Mouse (Mus musculus): ENCODE measurements around the gene Tulp1. TPM values are rescaled to one million over a fixed set of nuclear protein-coding genes. Genes with fewer than 3 reads are reported as not detected.
"Not testable (repeated sequence)": the region's sequence is repeated elsewhere in the genome, so short reads cannot be mapped to it uniquely, and the experiment has no call there.

Tulp1 gene
- polyA plus RNA-seq, 1 experiment from 2014 or later, result 1.5 TPM

GRCm38 (mm10) chr17:28331241-28332112 lies 33.5 kb downstream of the Tulp1 start:
- WGBS, result 29% methylated on average over 7 of the region's 7 CpGs
- no peaks in the 10 kb centered on the region for H3K9me3 ChIP-seq (ENCODE audit: control insufficient read depth, low read length)
- H3K4me2 ChIP-seq (ENCODE audit: low read length), result no peak overlapping the region
- no peak overlapping the region for H3K9ac ChIP-seq (replicated peaks; ENCODE audit: low read depth, low read length)
- H3K4me1 ChIP-seq (replicated peaks; ENCODE audit: control insufficient read depth, insufficient read depth, low read length), result peaks cover 18% of the 10 kb centered on the region
- no peak for ATAC-seq
- no peaks in the 10 kb centered on the region for H3K27me3 ChIP-seq (replicated peaks; ENCODE audit: control insufficient read depth, insufficient read depth, low read length)
- H3K36me3 ChIP-seq (ENCODE audit: control insufficient read depth, insufficient read depth), result peaks cover 5% of the 10 kb centered on the region; the same call in 1 of the 2 replicates
- H3K27ac ChIP-seq (ENCODE audit: low read length), result no peak overlapping the region
- H3K4me3 ChIP-seq (replicated peaks; ENCODE audit: low read length), result no peak overlapping the region

DNA sequence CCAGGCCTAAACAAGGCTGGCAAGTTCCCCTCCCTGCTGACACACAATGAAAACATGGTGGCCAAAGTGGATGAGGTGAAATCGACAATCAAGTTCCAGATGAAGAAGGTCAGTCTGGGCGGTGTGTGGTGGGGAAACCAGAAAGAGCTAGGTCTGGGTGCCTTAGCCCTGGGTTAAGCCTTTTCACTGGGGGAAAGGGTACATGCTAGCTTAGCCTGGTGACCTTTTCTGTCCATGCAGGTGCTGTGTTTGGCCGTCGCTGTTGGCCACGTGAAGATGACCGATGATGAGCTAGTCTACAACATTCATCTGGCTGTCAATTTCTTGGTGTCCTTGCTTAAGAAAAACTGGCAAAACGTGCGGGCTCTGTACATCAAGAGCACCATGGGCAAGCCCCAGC lies 34.4 kb downstream of the Tulp1 start:
- peaks cover 18% of the 10 kb centered on the region for H3K4me1 ChIP-seq (replicated peaks; ENCODE audit: control insufficient read depth, insufficient read depth, low read length)
- H3K9ac ChIP-seq (replicated peaks; ENCODE audit: low read depth, low read length); ATAC-seq; H3K27ac ChIP-seq (ENCODE audit: low read length); H3K4me2 ChIP-seq (ENCODE audit: low read length); H3K27me3 ChIP-seq (replicated peaks; ENCODE audit: control insufficient read depth, insufficient read depth, low read length); H3K4me3 ChIP-seq (replicated peaks; ENCODE audit: low read length); H3K36me3 ChIP-seq (ENCODE audit: control insufficient read depth, insufficient read depth); H3K9me3 ChIP-seq (ENCODE audit: control insufficient read depth, low read length): not testable (repeated sequence)
- 62% methylated on average over 6 of the region's 8 CpGs for WGBS

DNA sequence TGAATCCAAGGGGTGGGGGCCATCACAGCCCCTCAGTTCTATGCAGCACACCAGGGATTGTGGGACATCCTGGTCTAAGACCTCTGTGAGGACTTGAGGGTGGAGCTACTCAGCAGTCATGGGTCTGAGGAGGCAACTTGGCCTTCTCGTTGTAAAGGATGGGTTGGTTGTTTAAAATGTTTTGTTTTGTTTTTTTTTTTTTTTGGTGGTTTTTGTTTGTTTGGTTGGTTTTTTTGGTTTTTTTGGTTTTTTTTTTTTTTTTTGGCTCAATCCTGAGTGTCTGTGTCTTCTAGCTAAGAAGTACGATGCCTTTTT lies 34.8 kb downstream of the Tulp1 start:
- Histone ChIP-seq H3K27me3 (replicated peaks; ENCODE audit: control insufficient read depth, insufficient read depth, low read length) (no peaks in the 10 kb centered on the region), H3K4me3 (replicated peaks; ENCODE audit: low read length) (peak overlapping the region; percentile 84), H3K36me3 (ENCODE audit: control insufficient read depth, insufficient read depth) (peaks cover 5% of the 10 kb centered on the region; the same call in 1 of the 2 replicates), H3K9me3 (ENCODE audit: control insufficient read depth, low read length) (no peaks in the 10 kb centered on the region), H3K4me2 (ENCODE audit: low read length) (peak overlapping the region; percentile 92), H3K27ac (ENCODE audit: low read length) (no peak overlapping the region), H3K4me1 (replicated peaks; ENCODE audit: control insufficient read depth, insufficient read depth, low read length) (peaks cover 18% of the 10 kb centered on the region), H3K9ac (replicated peaks; ENCODE audit: low read depth, low read length) (no peak overlapping the region)
- WGBS, result 52% methylated on average over 2 of the region's 2 CpGs
- no peak for ATAC-seq

DNA sequence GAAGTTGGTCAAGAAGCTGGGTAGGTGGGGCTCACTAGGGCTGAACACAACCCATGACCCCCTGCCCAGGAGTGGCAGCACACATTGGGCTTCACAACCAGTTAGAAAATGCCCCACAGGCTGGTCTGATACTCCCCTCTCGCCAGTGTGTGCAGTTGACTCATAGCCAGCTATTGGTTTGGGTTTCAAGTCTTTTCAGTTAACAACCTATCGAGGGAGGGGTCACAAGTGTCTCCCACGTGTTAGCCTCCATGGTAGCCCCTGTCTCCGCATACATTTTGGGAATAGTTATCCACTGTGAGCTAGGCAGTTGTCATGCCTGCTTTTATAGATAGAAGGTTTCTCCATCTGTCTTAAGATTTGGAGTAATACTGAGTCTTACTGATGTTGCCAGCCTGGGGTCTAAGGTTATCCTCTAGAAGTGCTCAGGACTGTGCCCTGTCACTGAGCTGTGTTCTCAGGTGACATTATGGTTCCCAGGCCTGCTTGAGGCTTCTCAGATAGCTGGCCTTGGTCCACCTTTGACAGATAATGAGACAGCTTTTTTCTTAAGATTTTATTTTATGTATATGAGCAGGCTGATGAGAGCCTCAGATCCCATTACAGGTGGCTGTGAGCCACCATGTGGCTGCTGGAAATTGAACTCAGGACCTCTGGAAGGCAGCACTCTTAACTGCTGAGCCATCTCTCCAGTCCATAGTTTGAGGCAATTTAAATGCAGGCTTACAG lies 35.4 kb downstream of the Tulp1 start:
- peak overlapping the region; percentile 92 for H3K4me2 ChIP-seq (ENCODE audit: low read length)
- no peaks in the 10 kb centered on the region for H3K9me3 ChIP-seq (ENCODE audit: control insufficient read depth, low read length)
- ATAC-seq, result no peak
- H3K27ac ChIP-seq (ENCODE audit: low read length), result no peak overlapping the region; the same call in 1 of the 2 replicates
- peaks cover 5% of the 10 kb centered on the region; the same call in 1 of the 2 replicates for H3K36me3 ChIP-seq (ENCODE audit: control insufficient read depth, insufficient read depth)
- H3K4me1 ChIP-seq (replicated peaks; ENCODE audit: control insufficient read depth, insufficient read depth, low read length), result peaks cover 18% of the 10 kb centered on the region
- WGBS, result 2% methylated on average over 4 of the region's 4 CpGs
- no peaks in the 10 kb centered on the region for H3K27me3 ChIP-seq (replicated peaks; ENCODE audit: control insufficient read depth, insufficient read depth, low read length)
- peak overlapping the region; percentile 84 for H3K4me3 ChIP-seq (replicated peaks; ENCODE audit: low read length)
- H3K9ac ChIP-seq (replicated peaks; ENCODE audit: low read depth, low read length), result peak overlapping the region; percentile 94

GRCm38 (mm10) chr17:28328946-28329345 lies 36.1 kb downstream of the Tulp1 start:
- Histone ChIP-seq H3K9ac (replicated peaks; ENCODE audit: low read depth, low read length) (peak overlapping the region; percentile 94), H3K9me3 (ENCODE audit: control insufficient read depth, low read length) (no peaks in the 10 kb centered on the region), H3K27ac (ENCODE audit: low read length) (peak overlapping the region; percentile 93), H3K4me3 (replicated peaks; ENCODE audit: low read length) (peak overlapping the region; percentile 84), H3K4me2 (ENCODE audit: low read length) (peak overlapping the region; percentile 92), H3K4me1 (replicated peaks; ENCODE audit: control insufficient read depth, insufficient read depth, low read length) (peaks cover 18% of the 10 kb centered on the region), H3K36me3 (ENCODE audit: control insufficient read depth, insufficient read depth) (peaks cover 5% of the 10 kb centered on the region; the same call in 1 of the 2 replicates), H3K27me3 (replicated peaks; ENCODE audit: control insufficient read depth, insufficient read depth, low read length) (no peaks in the 10 kb centered on the region)
- under 1% methylated on average over 25 of the region's 25 CpGs for WGBS
- peak; percentile 11 for ATAC-seq

- peaks cover 18% of the 10 kb centered on the region for H3K4me1 ChIP-seq (replicated peaks; ENCODE audit: control insufficient read depth, insufficient read depth, low read length)
- H3K4me2 ChIP-seq (ENCODE audit: low read length), result peak within 1 kb of the TSS; percentile 92
- under 1% methylated on average over 66 of the region's 67 CpGs for WGBS
- no peaks in the 10 kb centered on the region for H3K27me3 ChIP-seq (replicated peaks; ENCODE audit: control insufficient read depth, insufficient read depth, low read length)
- peak; percentile 94 for ATAC-seq
- no peaks in the 10 kb centered on the region for H3K9me3 ChIP-seq (ENCODE audit: control insufficient read depth, low read length)
- peaks cover 5% of the 10 kb centered on the region; the same call in 1 of the 2 replicates for H3K36me3 ChIP-seq (ENCODE audit: control insufficient read depth, insufficient read depth)
- H3K4me3 ChIP-seq (replicated peaks; ENCODE audit: low read length), result peak within 1 kb of the TSS; percentile 84
- peak within 1 kb of the TSS; percentile 93 for H3K27ac ChIP-seq (ENCODE audit: low read length)
- H3K9ac ChIP-seq (replicated peaks; ENCODE audit: low read depth, low read length), result peak within 1 kb of the TSS; percentile 94
Observed at GRCm38 (mm10) chr17:28328366-28328928, 36.6 kb downstream of the Tulp1 start, which contains the start of gene Rpl10a. TSS of gene Rpl10a (plus strand) at chr17:28328471.

DNA sequence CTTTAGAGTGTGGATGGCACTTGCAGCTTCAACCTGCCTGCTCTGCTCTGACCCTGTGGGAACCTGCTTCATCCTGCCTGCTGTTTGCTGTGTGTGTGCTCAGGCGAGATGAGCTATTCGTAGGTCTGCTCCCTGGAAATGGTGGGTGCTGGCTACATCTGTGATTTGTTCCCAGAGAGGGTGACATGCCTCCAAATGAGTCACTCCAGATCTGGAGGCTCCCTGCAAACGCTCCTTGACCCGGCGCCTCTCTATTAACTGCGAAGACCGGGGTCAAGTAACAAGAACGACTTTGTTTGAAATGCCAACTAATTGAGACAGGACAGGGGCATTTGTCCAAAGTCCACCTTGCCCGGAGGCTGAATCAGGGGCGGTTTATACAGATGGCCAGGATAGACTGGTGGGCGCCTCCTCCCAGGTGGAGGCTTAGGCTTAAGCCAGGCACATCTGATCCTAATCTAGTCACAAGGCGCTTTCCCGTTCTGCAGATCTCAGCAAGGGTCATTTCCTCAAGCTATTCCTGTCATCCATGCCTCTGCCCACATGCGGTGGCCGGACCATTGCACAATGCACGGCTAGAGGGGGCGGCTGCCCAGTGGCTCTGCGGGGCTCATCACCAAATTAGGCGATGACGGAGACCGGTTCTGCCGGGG lies 37.2 kb downstream of the Tulp1 start:
- 6% methylated on average over 22 of the region's 22 CpGs for WGBS
- H3K4me2 ChIP-seq (ENCODE audit: low read length), result peak overlapping the region; percentile 92
- peaks cover 18% of the 10 kb centered on the region for H3K4me1 ChIP-seq (replicated peaks; ENCODE audit: control insufficient read depth, insufficient read depth, low read length)

DNA sequence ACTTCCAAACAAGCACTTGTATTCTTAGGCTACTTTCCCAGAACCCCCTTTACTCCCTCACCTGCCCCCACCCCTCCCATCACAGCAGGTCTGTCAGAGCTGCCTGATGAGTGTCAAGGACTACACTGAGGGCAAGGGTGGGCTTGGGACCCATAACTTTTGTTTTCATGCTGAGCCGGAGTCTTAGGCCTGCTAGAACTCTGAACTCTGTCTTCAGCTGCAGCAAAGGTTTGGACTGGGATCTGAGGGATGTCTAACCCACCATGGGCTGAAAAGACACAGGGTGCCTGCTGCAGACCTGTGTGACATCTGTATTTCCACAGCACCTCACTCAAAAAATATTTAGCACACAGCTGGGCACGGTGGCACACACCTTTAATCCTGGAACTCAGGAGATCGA lies 38.1 kb downstream of the Tulp1 start:
- 78% methylated on average over 3 of the region's 3 CpGs for WGBS
- H3K4me3 ChIP-seq (replicated peaks; ENCODE audit: low read length), result no peak overlapping the region
- H3K36me3 ChIP-seq (ENCODE audit: control insufficient read depth, insufficient read depth), result peaks cover 5% of the 10 kb centered on the region; the same call in 1 of the 2 replicates
- ATAC-seq, result no peak
- no peak overlapping the region for H3K9ac ChIP-seq (replicated peaks; ENCODE audit: low read depth, low read length)
- H3K27me3 ChIP-seq (replicated peaks; ENCODE audit: control insufficient read depth, insufficient read depth, low read length), result no peaks in the 10 kb centered on the region
- no peaks in the 10 kb centered on the region for H3K9me3 ChIP-seq (ENCODE audit: control insufficient read depth, low read length)
- H3K4me2 ChIP-seq (ENCODE audit: low read length), result no peak overlapping the region
- no peak overlapping the region for H3K27ac ChIP-seq (ENCODE audit: low read length)
- peaks cover 18% of the 10 kb centered on the region for H3K4me1 ChIP-seq (replicated peaks; ENCODE audit: control insufficient read depth, insufficient read depth, low read length)

More for the DNA sequence above, 37.2 kb downstream of the Tulp1 start:
- peak overlapping the region; percentile 94 for H3K9ac ChIP-seq (replicated peaks; ENCODE audit: low read depth, low read length)
- no peaks in the 10 kb centered on the region for H3K9me3 ChIP-seq (ENCODE audit: control insufficient read depth, low read length)
- peak; percentile 51; the same call in 1 of the 2 replicates for ATAC-seq
- peak overlapping the region; percentile 93 for H3K27ac ChIP-seq (ENCODE audit: low read length)
- no peaks in the 10 kb centered on the region for H3K27me3 ChIP-seq (replicated peaks; ENCODE audit: control insufficient read depth, insufficient read depth, low read length)
- H3K4me3 ChIP-seq (replicated peaks; ENCODE audit: low read length), result peak overlapping the region; percentile 84
- H3K36me3 ChIP-seq (ENCODE audit: control insufficient read depth, insufficient read depth), result peaks cover 5% of the 10 kb centered on the region; the same call in 1 of the 2 replicates

All from forebrain, embryonic 16.5 days (tissue).